Mouse (Mus musculus) embryonic facial prominence, embryonic 14.5 days (tissue): ENCODE data around the gene Hsd17b14. TPM values are rescaled to one million over a fixed set of nuclear protein-coding genes. Genes with fewer than 3 reads are reported as not detected.

ENCODE experiments used
- ATAC-seq: fragments of 200-750 bp; cut with Nextera tagmentation; 2 replicates; pipeline ENCODE4 v1.8.0; 2017; ENCODE audit warnings: low read depth, moderate number of reproducible peaks, moderate TSS enrichment
- DNase-seq: peaks from one replicate; pipeline ENCODE4 v3.0.0-alpha.2; 2015; ENCODE audit warnings: low spot score
- H3K27ac ChIP-seq: fragments of 300-500 bp; sonication (generic); replicated peaks from 2 replicates; pipeline ENCODE4 v1.5.1; 2014; ENCODE audit warnings: low read depth, mild to moderate bottlenecking, low read length, moderate library complexity
- H3K27me3 ChIP-seq: fragments of 300-500 bp; sonication (generic); replicated peaks from 2 replicates; pipeline ENCODE4 v1.6.1; 2014; ENCODE audit warnings: low read length; ENCODE audit not compliant: control insufficient read depth, insufficient read depth
- H3K36me3 ChIP-seq: fragments of 300-500 bp; sonication (generic); 2 replicates; pipeline ENCODE4 v1.6.1; 2014; ENCODE audit warnings: low read length, mixed read lengths; ENCODE audit not compliant: control insufficient read depth, insufficient read depth
- H3K4me1 ChIP-seq: fragments of 300-500 bp; sonication (generic); 2 replicates; pipeline ENCODE4 v1.6.1; 2014; ENCODE audit warnings: antibody characterized with exemption, low read length; ENCODE audit not compliant: control insufficient read depth, insufficient read depth
- H3K4me2 ChIP-seq: fragments of 300-500 bp; sonication (generic); 2 replicates; pipeline ENCODE4 v1.6.1; 2014; ENCODE audit warnings: low read depth, mild to moderate bottlenecking, low read length, moderate library complexity, mixed read lengths
- H3K4me3 ChIP-seq: fragments of 300-500 bp; sonication (generic); 2 replicates; pipeline ENCODE4 v1.5.1; 2014; ENCODE audit warnings: low read depth, mild to moderate bottlenecking, low read length
- H3K9ac ChIP-seq: fragments of 300-500 bp; sonication (generic); 2 replicates; pipeline ENCODE4 v1.6.1; 2014; ENCODE audit warnings: low read depth, mild to moderate bottlenecking, low read length, moderate library complexity, mixed read lengths
- H3K9me3 ChIP-seq: fragments of 300-500 bp; sonication (generic); 2 replicates; pipeline ENCODE4 v1.6.1; 2016; ENCODE audit warnings: low read length; ENCODE audit not compliant: control insufficient read depth
- WGBS: fragments of 180-500 bp; shearing (Covaris S2); extraction: QIAGEN DNeasy Blood & Tissue Kit; methylation state at CpG from one replicate; pipeline ENCODE4 v1.1.7; 2014; 5-methylcytosine and 5-hydroxymethylcytosine counted together
- polyA plus RNA-seq: library from polyadenylated mRNA; unstranded; fragments of >200 nt; fragmentation: Nextera tagmentation; extraction: Ambion mirVana; gene quantifications from 2 replicates; pipeline ENCODE4 v1.2.1, GENCODE M21; 2014

The Hsd17b14 gene
- polyA plus RNA-seq, 1 experiment from 2014 or later = 1.0 TPM

GRCm38 (mm10) chr7:45553990-45554389 is 703 bp upstream of the Hsd17b14 start:
- ATAC-seq = no peak

GRCm38 (mm10) chr7:45555787-45556186 is 1.1 kb downstream of the Hsd17b14 start:
- DNase-seq (peak; percentile 72), ATAC-seq (peak; percentile 41; the same call in 1 of the 2 replicates)
- Histone ChIP-seq H3K36me3 (no peaks in the 10 kb centered on the region), H3K4me1 (no peaks in the 10 kb centered on the region), H3K9ac (no peak overlapping the region; the same call in 1 of the 2 replicates), H3K27me3 (no peaks in the 10 kb centered on the region), H3K9me3 (no peaks in the 10 kb centered on the region), H3K4me3 (no peak overlapping the region), H3K27ac (no peak overlapping the region), H3K4me2 (no peak overlapping the region)
- WGBS = 26% methylated on average over 8 of the region's 8 CpGs

More at GRCm38 (mm10) chr7:45553990-45554389, 703 bp upstream of the Hsd17b14 start:
- WGBS = 90% methylated on average over 2 of the region's 2 CpGs
- Histone ChIP-seq H3K36me3 (no peaks in the 10 kb centered on the region), H3K4me3 (no peak overlapping the region), H3K27ac (no peak overlapping the region), H3K4me2 (no peak overlapping the region), H3K4me1 (no peaks in the 10 kb centered on the region), H3K9ac (no peak overlapping the region), H3K27me3 (no peaks in the 10 kb centered on the region), H3K9me3 (no peaks in the 10 kb centered on the region)
- no peak for DNase-seq

GRCm38 (mm10) chr7:45558907-45559306 is 4.2 kb downstream of the Hsd17b14 start:
- Histone ChIP-seq H3K4me1 (peaks cover 6% of the 10 kb centered on the region), H3K9ac (no peak overlapping the region), H3K27ac (no peak overlapping the region), H3K4me3 (no peak overlapping the region), H3K9me3 (no peaks in the 10 kb centered on the region), H3K4me2 (no peak overlapping the region), H3K36me3 (no peaks in the 10 kb centered on the region), H3K27me3 (no peaks in the 10 kb centered on the region)
- WGBS = 43% methylated on average over 6 of the region's 6 CpGs
- ATAC-seq = no peak
- DNase-seq = no peak

- no peak overlapping the region for H3K9ac ChIP-seq
- no peak overlapping the region for H3K4me2 ChIP-seq
- 83% methylated on average over 7 of the region's 7 CpGs for WGBS
- no peaks in the 10 kb centered on the region for H3K9me3 ChIP-seq
- H3K27ac ChIP-seq = no peak overlapping the region
- H3K27me3 ChIP-seq = no peaks in the 10 kb centered on the region
- ATAC-seq (no peak), DNase-seq (no peak)
- no peaks in the 10 kb centered on the region for H3K36me3 ChIP-seq
- no peak overlapping the region for H3K4me3 ChIP-seq
- peaks cover 6% of the 10 kb centered on the region for H3K4me1 ChIP-seq
These were observed 5.5 kb downstream of the Hsd17b14 start for GRCm38 (mm10) chr7:45560241-45560640.

GRCm38 (mm10) chr7:45560843-45561623 is 6.3 kb downstream of the Hsd17b14 start:
- Histone ChIP-seq H3K4me3 (no peak overlapping the region), H3K9ac (peak overlapping the region; percentile 45; the same call in 1 of the 2 replicates), H3K27ac (no peak overlapping the region), H3K9me3 (no peaks in the 10 kb centered on the region), H3K27me3 (no peaks in the 10 kb centered on the region), H3K4me1 (peaks cover 6% of the 10 kb centered on the region), H3K4me2 (0 out of 2 replicates have a peak overlapping the region, but pooled peaks have one; percentile 20), H3K36me3 (no peaks in the 10 kb centered on the region)
- DNase-seq (peak; percentile 80), ATAC-seq (peak; percentile 79)
- WGBS = 19% methylated on average over 17 of the region's 17 CpGs

GRCm38 (mm10) chr7:45561624-45562520 is 7.2 kb downstream of the Hsd17b14 start:
- peak; percentile 68 for DNase-seq

GRCm38 (mm10) chr7:45564811-45565210 is 10.1 kb downstream of the Hsd17b14 start:
- ATAC-seq (no peak), DNase-seq (peak; percentile 17)
- Histone ChIP-seq H3K36me3 (no peaks in the 10 kb centered on the region), H3K9ac (no peak overlapping the region), H3K27me3 (no peaks in the 10 kb centered on the region), H3K4me2 (no peak overlapping the region), H3K4me3 (no peak overlapping the region), H3K4me1 (peaks cover 18% of the 10 kb centered on the region), H3K9me3 (no peaks in the 10 kb centered on the region), H3K27ac (no peak overlapping the region)
- 77% methylated on average over 2 of the region's 2 CpGs for WGBS

More at GRCm38 (mm10) chr7:45561624-45562520, 7.2 kb downstream of the Hsd17b14 start:
- H3K9ac ChIP-seq = peak overlapping the region; percentile 45; the same call in 1 of the 2 replicates
- 33% methylated on average over 11 of the region's 12 CpGs for WGBS
- H3K9me3 ChIP-seq = no peaks in the 10 kb centered on the region
- H3K4me2 ChIP-seq = 0 out of 2 replicates have a peak overlapping the region, but pooled peaks have one; percentile 20
- H3K4me1 ChIP-seq = peaks cover 6% of the 10 kb centered on the region
- ATAC-seq = peak; percentile 69
- no peak overlapping the region; the same call in 1 of the 2 replicates for H3K27ac ChIP-seq
- H3K4me3 ChIP-seq = no peak overlapping the region
- no peaks in the 10 kb centered on the region for H3K36me3 ChIP-seq
- H3K27me3 ChIP-seq = no peaks in the 10 kb centered on the region

- no peak for DNase-seq
- H3K27ac ChIP-seq = no peak overlapping the region
- no peak overlapping the region for H3K9ac ChIP-seq
- H3K36me3 ChIP-seq = no peaks in the 10 kb centered on the region
- no peak overlapping the region for H3K4me2 ChIP-seq
- H3K27me3 ChIP-seq = no peaks in the 10 kb centered on the region
- 87% methylated on average over 9 of the region's 9 CpGs for WGBS
- H3K9me3 ChIP-seq = no peaks in the 10 kb centered on the region
- H3K4me1 ChIP-seq = peaks cover 18% of the 10 kb centered on the region
- no peak overlapping the region for H3K4me3 ChIP-seq
- ATAC-seq = no peak
These were observed 10.8 kb downstream of the Hsd17b14 start for GRCm38 (mm10) chr7:45565446-45565845.
